Mouse (Mus musculus): ENCODE data around the gene Gm5346. TPM values are rescaled to one million over a fixed set of nuclear protein-coding genes. Genes with fewer than 3 reads are reported as not detected.

The Gm5346 gene
- not detected in 2 replicates for polyA plus RNA-seq (2021; fragmentation: Nextera tagmentation)
- long read RNA-seq, experiment 1 = 0 reads
- long read RNA-seq, experiment 2 = 0 reads

GRCm38 (mm10) chr8:43627176-43627575 is at the start of gene Gm5346:
TSS of gene Gm5346 (minus strand) at chr8:43627276.

GRCm38 (mm10) chr8:43576607-43577006 is 50.5 kb downstream of the Gm5346 start, which contains the start of gene Adam26a:
TSS of gene Adam26a (minus strand) at chr8:43576707.

Other genes with a start within 250 kb of the Gm5346 start
- not detected in 2 replicates for gene Adam26b, start 99.2 kb downstream of the Gm5346 start, polyA plus RNA-seq (2021; fragmentation: Nextera tagmentation)
- not detected in 2 replicates for gene Adam26a, start 50.6 kb downstream of the Gm5346 start, polyA plus RNA-seq (2021; fragmentation: Nextera tagmentation)
- not detected in 2 replicates for gene Adam34, start 82.8 kb upstream of the Gm5346 start, polyA plus RNA-seq (2021; fragmentation: Nextera tagmentation)

All from layer of hippocampus, adult 6 months (tissue).